Mouse (Mus musculus) myocyte (in vitro differentiated cells): ENCODE data around the gene Ubr3. TPM values are rescaled to one million over a fixed set of nuclear protein-coding genes. Genes with fewer than 3 reads are reported as not detected.

ENCODE experiments used
- H3K27me3 ChIP-seq: one replicate; pipeline ENCODE4 v1.6.1; 2011; ENCODE audit not compliant: control insufficient read depth, insufficient read depth, insufficient read length
- H3K36me3 ChIP-seq: one replicate; pipeline ENCODE4 v1.6.1; 2011; ENCODE audit not compliant: control insufficient read depth, insufficient read depth
- H3K4me2 ChIP-seq: one replicate; pipeline ENCODE4 v1.6.1; 2011; ENCODE audit warnings: low read depth, control low read depth
- H3K4me3 ChIP-seq: one replicate; pipeline ENCODE4 v1.5.1; 2011; ENCODE audit warnings: mild to moderate bottlenecking, control low read depth, moderate library complexity
- H3K79me2 ChIP-seq: one replicate; pipeline ENCODE4 v1.6.1; 2011; ENCODE audit not compliant: control insufficient read depth, insufficient read depth
- H3ac ChIP-seq: one replicate; pipeline ENCODE4 v1.6.1; 2011; ENCODE audit not compliant: control insufficient read depth, insufficient read length
- CEBPB ChIP-seq: IDR thresholded peaks from 2 replicates; pipeline ENCODE4 v1.6.1; 2011; ENCODE audit warnings: mild to moderate bottlenecking, moderate library complexity; ENCODE audit not compliant: poor library complexity, insufficient read depth, severe bottlenecking
- E2F4 ChIP-seq: IDR thresholded peaks from one replicate; pipeline ENCODE4 v1.6.1; 2011; ENCODE audit warnings: mild to moderate bottlenecking, control low read depth, moderate library complexity; ENCODE audit not compliant: insufficient read depth
- MAX ChIP-seq: IDR thresholded peaks from one replicate; pipeline ENCODE4 v1.6.1; 2011; ENCODE audit warnings: low read depth, mild to moderate bottlenecking, control low read depth
- MYOD1 ChIP-seq, 3 experiments: IDR thresholded peaks; one replicate each; pipeline ENCODE4 v1.6.1; 2011; ENCODE audit warnings: control low read depth in 2 of 3, low read depth in 2 of 3, mild to moderate bottlenecking in 2 of 3, moderate library complexity in 1 of 3; ENCODE audit not compliant: insufficient read length in 2 of 3, control insufficient read depth in 1 of 3
- MYOG ChIP-seq, 3 experiments: IDR thresholded peaks; one replicate each; pipeline ENCODE4 v1.6.1; 2011; ENCODE audit warnings: control low read depth in 2 of 3, low read depth in 2 of 3, mild to moderate bottlenecking in 2 of 3; ENCODE audit not compliant: insufficient read length in 2 of 3, control insufficient read depth in 1 of 3, insufficient read depth in 1 of 3
- POLR2A ChIP-seq: IDR thresholded peaks from one replicate; pipeline ENCODE4 v1.6.1; 2011; ENCODE audit warnings: low read depth, mild to moderate bottlenecking, control low read depth, moderate library complexity; ENCODE audit not compliant: insufficient read length
- POLR2AphosphoS2 ChIP-seq: IDR thresholded peaks from one replicate; pipeline ENCODE4 v1.6.1; 2011; ENCODE audit warnings: low read depth, control low read depth; ENCODE audit not compliant: insufficient read length
- REST ChIP-seq: IDR thresholded peaks from one replicate; pipeline ENCODE4 v1.6.1; 2011; ENCODE audit warnings: mild to moderate bottlenecking, control low read depth, moderate library complexity; ENCODE audit not compliant: insufficient read depth, insufficient read length
- SRF ChIP-seq: IDR thresholded peaks from one replicate; pipeline ENCODE4 v1.6.1; 2011; ENCODE audit warnings: low read depth; ENCODE audit not compliant: control insufficient read depth, insufficient read length
- TCF12 ChIP-seq: IDR thresholded peaks from one replicate; pipeline ENCODE4 v1.6.1; 2011; ENCODE audit warnings: mild to moderate bottlenecking, control low read depth; ENCODE audit not compliant: poor library complexity, insufficient read depth, severe bottlenecking
- TCF3 ChIP-seq: IDR thresholded peaks from one replicate; pipeline ENCODE4 v1.6.1; 2011; ENCODE audit warnings: low read depth, control low read depth; ENCODE audit not compliant: insufficient read length
- USF1 ChIP-seq: IDR thresholded peaks from one replicate; pipeline ENCODE4 v1.6.1; 2011; ENCODE audit warnings: low read depth, mild to moderate bottlenecking, control low read depth, moderate library complexity
- polyA plus RNA-seq: library from polyadenylated mRNA; unstranded; fragments of >200 nt; fragmentation: generic; extraction: Trizol; gene quantifications from one replicate; pipeline ENCODE4 v1.2.1, GENCODE M21; 2012; ENCODE audit warnings: missing spikeins

Gene Ubr3
- polyA plus RNA-seq, 1 experiment = 12.4 TPM

DNA sequence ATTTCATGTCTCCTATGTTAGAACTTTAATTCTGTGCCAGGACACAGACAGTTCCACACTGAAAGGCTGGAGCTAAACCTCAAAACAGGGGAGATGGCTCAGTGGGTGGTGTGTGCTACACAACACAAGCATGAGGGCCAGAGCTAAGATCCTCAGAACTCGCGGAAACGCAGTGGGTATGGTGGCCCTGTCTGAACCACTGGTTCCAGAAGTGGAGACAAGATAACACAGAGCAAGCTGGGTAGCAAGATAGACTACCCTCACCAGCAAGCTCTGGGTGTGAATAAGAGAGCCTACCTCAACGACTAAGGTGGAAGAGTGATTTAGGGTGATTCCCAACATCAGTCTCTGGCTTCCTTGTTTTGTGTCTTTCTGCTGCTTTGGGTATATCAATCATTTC is 42.2 kb downstream of the Ubr3 start:
- peaks cover 33% of the 10 kb centered on the region for H3K36me3 ChIP-seq
- no peak overlapping the region for H3K4me3 ChIP-seq
- H3K27me3 ChIP-seq = no peaks in the 10 kb centered on the region
- no peak overlapping the region for H3K4me2 ChIP-seq
- H3ac ChIP-seq = no peak overlapping the region
- no peak for TF ChIP-seq MAX
- peaks cover 4% of the 10 kb centered on the region for H3K79me2 ChIP-seq

DNA sequence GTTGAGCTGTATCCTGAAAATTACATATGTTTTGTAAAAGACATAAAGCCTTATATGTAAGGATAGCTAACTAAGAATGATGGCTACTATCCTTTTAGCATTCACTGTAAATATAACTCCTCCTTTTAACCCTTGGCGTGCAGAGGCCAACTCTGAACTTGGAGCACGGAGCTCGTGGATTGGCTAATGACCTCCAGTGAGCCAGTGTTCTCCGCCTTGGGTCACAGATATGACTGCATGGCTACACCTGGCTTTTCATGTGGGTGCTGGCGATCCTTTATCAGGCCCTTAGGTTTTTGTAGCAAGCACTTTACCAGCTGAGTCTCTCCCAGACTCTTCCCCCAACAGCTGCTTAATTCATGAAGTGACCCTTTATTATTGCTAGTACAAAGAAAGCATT is 42.6 kb downstream of the Ubr3 start:
- no peak overlapping the region for H3K4me2 ChIP-seq
- no peak for TF ChIP-seq USF1
- TF ChIP-seq TCF3 = no peak
- no peak for TF ChIP-seq MYOD1 (IDR thresholded peaks at IDR 0.05; ENCODE audit: control insufficient read depth in 1 of 3, insufficient read length in 2 of 3, low read depth in 2 of 3)
- TF ChIP-seq CEBPB = no peak
- no peak for TF ChIP-seq POLR2A
- TF ChIP-seq MAX = no peak
- TF ChIP-seq MYOG (IDR thresholded peaks at IDR 0.05; ENCODE audit: control insufficient read depth in 1 of 3, insufficient read depth in 1 of 3, insufficient read length in 2 of 3, low read depth in 2 of 3) = no peak
- no peak for TF ChIP-seq POLR2AphosphoS2
- no peak for TF ChIP-seq SRF
- no peak overlapping the region for H3K4me3 ChIP-seq
- H3K79me2 ChIP-seq = peaks cover 4% of the 10 kb centered on the region
- H3K27me3 ChIP-seq = no peaks in the 10 kb centered on the region
- H3ac ChIP-seq = no peak overlapping the region
- peaks cover 33% of the 10 kb centered on the region for H3K36me3 ChIP-seq

DNA sequence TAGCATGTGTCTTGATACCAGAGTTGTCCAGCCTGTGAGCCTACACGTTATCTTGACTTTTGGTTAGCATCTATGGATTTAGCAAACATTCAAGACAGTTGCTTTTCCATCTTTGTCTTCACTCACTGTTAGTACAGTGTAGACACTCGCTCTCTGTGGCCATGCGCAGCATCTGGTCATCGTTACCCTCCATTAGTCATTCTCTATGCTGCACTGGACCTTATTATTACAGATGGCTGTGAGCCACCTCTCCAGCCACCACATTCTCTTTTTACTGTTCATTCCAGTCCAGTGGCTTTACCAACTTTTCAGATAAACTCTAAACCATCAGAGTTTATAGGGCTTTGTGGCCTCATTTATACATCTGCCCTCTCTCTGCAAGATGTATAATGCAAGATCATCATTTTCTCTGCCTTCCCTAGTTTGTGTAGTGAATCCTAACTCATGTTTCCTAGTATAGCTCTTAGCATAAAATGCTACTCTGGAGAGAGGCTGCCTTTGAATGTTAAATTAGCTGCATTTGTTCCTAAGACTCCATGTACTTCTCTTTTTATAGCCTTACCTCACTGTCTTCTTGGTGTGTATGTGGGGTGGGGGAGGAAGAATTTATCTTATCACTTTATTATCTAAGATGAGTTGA is 44.5 kb downstream of the Ubr3 start:
- TF ChIP-seq CEBPB (no peak), E2F4 (no peak), POLR2AphosphoS2 (no peak), MYOD1 (IDR thresholded peaks at IDR 0.05; ENCODE audit: control insufficient read depth in 1 of 3, insufficient read length in 2 of 3, low read depth in 2 of 3) (no peak), REST (no peak), TCF3 (no peak), MAX (no peak), POLR2A (no peak), USF1 (no peak), MYOG (IDR thresholded peaks at IDR 0.05; ENCODE audit: control insufficient read depth in 1 of 3, insufficient read depth in 1 of 3, insufficient read length in 2 of 3, low read depth in 2 of 3) (no peak)
- no peak overlapping the region for H3K4me2 ChIP-seq
- H3ac ChIP-seq = no peak overlapping the region

DNA sequence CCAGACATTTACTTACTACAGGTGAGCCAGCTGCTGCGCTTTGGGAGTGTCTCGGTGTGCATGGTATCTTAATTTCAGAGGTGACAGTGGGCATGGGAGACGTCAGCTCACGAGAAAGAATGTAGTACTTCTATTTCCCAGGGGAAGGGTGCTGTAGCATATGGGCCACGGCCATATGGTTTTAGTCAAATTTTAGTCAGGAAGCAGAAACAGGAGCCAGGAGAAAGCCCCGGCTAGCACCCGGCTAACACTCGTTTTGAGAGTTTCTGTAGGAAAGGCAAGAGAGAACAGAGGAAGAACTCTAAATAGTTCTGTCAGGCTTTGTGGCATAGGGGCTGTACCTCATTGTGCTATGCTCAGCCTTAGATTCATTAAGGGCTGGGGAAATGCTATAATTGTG is 55.8 kb downstream of the Ubr3 start:
- Histone ChIP-seq H3K4me3 (no peak overlapping the region), H3K79me2 (no peaks in the 10 kb centered on the region), H3K36me3 (peaks cover 41% of the 10 kb centered on the region), H3K27me3 (no peaks in the 10 kb centered on the region), H3K4me2 (no peak overlapping the region), H3ac (no peak overlapping the region)
- TF ChIP-seq MYOD1 (IDR thresholded peaks at IDR 0.05; ENCODE audit: control insufficient read depth in 1 of 3, insufficient read length in 2 of 3, low read depth in 2 of 3) (no peak), TCF3 (no peak), MAX (no peak), CEBPB (no peak), USF1 (no peak), MYOG (IDR thresholded peaks at IDR 0.05; ENCODE audit: control insufficient read depth in 1 of 3, insufficient read depth in 1 of 3, insufficient read length in 2 of 3, low read depth in 2 of 3) (no peak), TCF12 (no peak), POLR2AphosphoS2 (no peak), E2F4 (no peak), SRF (no peak)

More for the DNA sequence above, 44.5 kb downstream of the Ubr3 start:
- H3K4me3 ChIP-seq = no peak overlapping the region
- H3K79me2 ChIP-seq = peaks cover 4% of the 10 kb centered on the region
- H3K27me3 ChIP-seq = no peaks in the 10 kb centered on the region
- H3K36me3 ChIP-seq = peaks cover 31% of the 10 kb centered on the region

DNA sequence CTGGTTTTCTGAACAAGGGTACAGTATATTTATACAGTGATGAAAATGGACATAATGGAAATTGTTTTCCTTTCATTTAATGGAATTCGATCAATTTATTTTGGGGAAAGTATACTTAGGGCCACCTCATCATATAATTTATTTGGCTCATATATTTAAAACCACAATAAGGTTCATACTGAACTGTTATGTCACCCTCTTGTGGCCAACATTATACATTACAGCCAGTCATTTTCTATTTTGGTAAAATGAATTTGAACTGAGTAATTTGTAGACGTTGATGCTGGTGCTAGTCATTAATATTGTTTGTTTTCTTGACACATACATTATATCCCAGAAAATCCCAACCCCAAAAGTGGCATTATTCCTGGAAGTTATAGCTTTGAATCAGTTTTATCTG is 58.6 kb downstream of the Ubr3 start:
- no peak overlapping the region for H3ac ChIP-seq
- H3K27me3 ChIP-seq = no peaks in the 10 kb centered on the region
- H3K4me2 ChIP-seq = no peak overlapping the region
- H3K4me3 ChIP-seq = no peak overlapping the region
- TF ChIP-seq REST = no peak
- no peak for TF ChIP-seq TCF12
- no peak for TF ChIP-seq CEBPB
- TF ChIP-seq MAX = no peak
- no peak for TF ChIP-seq USF1
- TF ChIP-seq TCF3 = no peak
- no peak for TF ChIP-seq POLR2A
- TF ChIP-seq MYOD1 (IDR thresholded peaks at IDR 0.05; ENCODE audit: control insufficient read depth in 1 of 3, insufficient read length in 2 of 3, low read depth in 2 of 3) = no peak
- no peak for TF ChIP-seq POLR2AphosphoS2
- TF ChIP-seq E2F4 = no peak
- no peak for TF ChIP-seq MYOG (IDR thresholded peaks at IDR 0.05; ENCODE audit: control insufficient read depth in 1 of 3, insufficient read depth in 1 of 3, insufficient read length in 2 of 3, low read depth in 2 of 3)
- TF ChIP-seq SRF = no peak
- H3K36me3 ChIP-seq = peaks cover 23% of the 10 kb centered on the region
- no peaks in the 10 kb centered on the region for H3K79me2 ChIP-seq
